9 mouse cellular contexts compared by ENCODE assay signal in the genomic region with DNA sequence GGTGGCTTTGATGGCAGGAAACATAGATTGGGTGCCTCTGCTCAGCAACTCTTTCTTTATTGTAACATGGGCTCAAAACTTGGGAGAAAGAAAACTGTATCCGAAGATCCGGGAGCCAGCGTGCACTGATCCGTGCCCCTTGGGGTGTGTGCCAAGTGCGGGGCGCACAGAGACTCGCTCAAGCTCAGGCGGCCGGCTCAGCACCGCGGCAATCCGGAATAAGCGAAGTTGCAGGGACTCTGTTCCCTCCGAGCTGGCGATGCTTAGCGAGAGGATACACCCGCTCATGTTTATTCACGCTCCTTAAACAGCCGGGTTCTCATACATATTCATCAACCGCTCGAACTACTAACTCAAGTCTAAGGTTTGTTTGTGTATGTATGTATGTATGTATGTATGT. TPM values are rescaled to one million over a fixed set of nuclear protein-coding genes. Genes with fewer than 3 reads are reported as not detected.
DNase-seq lines count a peak whose midpoint lies in the region; ATAC-seq lines count a peak whose summit lies in the region.
"Had no signal": no experiment of that assay in that cellular context is flagged by ENCODE, and none has a peak within 500 bp of the region (broad histone marks: within the 10 kb centered on the region; RNA-seq: fewer than 3 reads in every experiment).

No protein-coding gene starts in this region.

- H3K4me3 ChIP-seq in heart, embryonic 10.5 days = peak overlapping the region; percentile 35
- peak overlapping the region; percentile 20; the same call in 1 of the 2 replicates for H3K4me3 ChIP-seq in forebrain, embryonic 15.5 days
- peak overlapping the region; percentile 12; the same call in 1 of the 2 replicates for H3K4me3 ChIP-seq in limb, embryonic 15.5 days

- H3K4me2 ChIP-seq in forebrain, embryonic 15.5 days (replicated peaks) = peak overlapping the region; percentile 44
- no peak overlapping the region for H3K4me2 ChIP-seq in limb, embryonic 15.5 days

- H3K36me3 ChIP-seq in heart, embryonic 10.5 days = no peaks in the 10 kb centered on the region
- no peaks in the 10 kb centered on the region for H3K36me3 ChIP-seq in forebrain, embryonic 15.5 days
- no peaks in the 10 kb centered on the region for H3K36me3 ChIP-seq in limb, embryonic 15.5 days

- H3K9ac ChIP-seq in forebrain, embryonic 15.5 days (replicated peaks) = peak overlapping the region; percentile 20; the same call in 1 of the 2 replicates
- H3K9ac ChIP-seq in limb, embryonic 15.5 days = no peak overlapping the region

- no peak overlapping the region for H3K27ac ChIP-seq in heart, embryonic 10.5 days
- H3K27ac ChIP-seq in forebrain, embryonic 15.5 days (replicated peaks) = no peak overlapping the region
- no peak overlapping the region for H3K27ac ChIP-seq in limb, embryonic 15.5 days

- H3K9me3 ChIP-seq in heart, embryonic 10.5 days = no peaks in the 10 kb centered on the region
- H3K9me3 ChIP-seq in forebrain, embryonic 15.5 days = no peaks in the 10 kb centered on the region
- H3K9me3 ChIP-seq in limb, embryonic 15.5 days = no peaks in the 10 kb centered on the region

- peak; percentile 73 for DNase-seq in heart, embryonic 10.5 days (ENCODE audit: low spot score)
- no peak for DNase-seq in heart, adult 8-10 months (ENCODE audit: low spot score)
- peak; percentile 72 for DNase-seq in ES-CJ7 (ENCODE audit: low read depth, low spot score)
- DNase-seq in testis, postnatal 14 days (ENCODE audit: low spot score) = no peak
- DNase-seq in lung, adult 18-20 months = no peak
- no peak for DNase-seq in spleen, postnatal 4 days (ENCODE audit: low spot score in 2 of 2)

- under 1% methylated on average over 21 of the region's 21 CpGs for WGBS in heart, embryonic 10.5 days
- whole genome bisulfite sequencing in forebrain, embryonic 15.5 days = under 1% methylated on average over 21 of the region's 21 CpGs
- WGBS in limb, embryonic 15.5 days = under 1% methylated on average over 21 of the region's 21 CpGs

- peaks cover 13% of the 10 kb centered on the region for H3K4me1 ChIP-seq in heart, embryonic 10.5 days
- H3K4me1 ChIP-seq in forebrain, embryonic 15.5 days = peaks cover 50% of the 10 kb centered on the region
- H3K4me1 ChIP-seq in limb, embryonic 15.5 days = peaks cover 14% of the 10 kb centered on the region

- peak; percentile 70 for ATAC-seq in forebrain, embryonic 15.5 days (replicated peaks)
- ATAC-seq in limb, embryonic 15.5 days (ENCODE audit: insufficient number of reproducible peaks, low FRiP score, low TSS enrichment, low read depth) = no peak

- H3K27me3 ChIP-seq in heart, embryonic 10.5 days (ENCODE audit: insufficient read depth, poor library complexity, severe bottlenecking) = peaks cover 95% of the 10 kb centered on the region
- peaks cover 42% of the 10 kb centered on the region for H3K27me3 ChIP-seq in forebrain, embryonic 15.5 days
- H3K27me3 ChIP-seq in limb, embryonic 15.5 days = peaks cover 89% of the 10 kb centered on the region

RNA-seq across cellular contexts. Expression of gene Sox21, which starts 10.9 kb away (rescaled TPM):
- polyA plus RNA-seq in heart, embryonic 10.5 days (2016; fragmentation: Nextera tagmentation; extraction: Ambion mirVana) = 0.04 and 0.09 TPM in 2 replicates
- not detected for total RNA-seq in heart, adult 8-10 months (2022)
- 8.0 and 8.8 TPM in 2 replicates for polyA plus RNA-seq in forebrain, embryonic 15.5 days (2015; fragmentation: Nextera tagmentation; extraction: Ambion mirVana)
- polyA plus RNA-seq in limb, embryonic 15.5 days (2015; fragmentation: Nextera tagmentation; extraction: Ambion mirVana) = 0.32 and 0.56 TPM in 2 replicates
- polyA plus RNA-seq: liver, embryonic 16.5 days had no signal

RNA-seq across cellular contexts. Expression of gene Gm9376, which starts 40.8 kb away (rescaled TPM):
- polyA plus RNA-seq in heart, embryonic 10.5 days (2016; fragmentation: Nextera tagmentation; extraction: Ambion mirVana) = not detected in 2 replicates
- total RNA-seq in heart, adult 8-10 months (2022) = not detected
- polyA plus RNA-seq in forebrain, embryonic 15.5 days (2015; fragmentation: Nextera tagmentation; extraction: Ambion mirVana) = not detected in 2 replicates
- not detected in 2 replicates for polyA plus RNA-seq in limb, embryonic 15.5 days (2015; fragmentation: Nextera tagmentation; extraction: Ambion mirVana)
- polyA plus RNA-seq: liver, embryonic 16.5 days had no signal

Comparison
In these comparisons a context has a peak if more than half of its experiments do, and no peak if none do; other contexts are left out.
1. DNase-seq: peak in heart, embryonic 10.5 days (single experiment) and ES-CJ7 (single experiment); none in heart, adult 8-10 months (single experiment), testis, postnatal 14 days (single experiment), lung, adult 18-20 months (0 of 2) and spleen, postnatal 4 days (0 of 2).
2. Peak in every context shown above with its lines, with median percentiles within 50 percentile points of each other: H3K4me3 ChIP-seq.